Mouse (Mus musculus) kidney, postnatal 4 days (tissue): ENCODE data around the gene Gdf11.

Experiments
- DNase-seq, 2 experiments: peaks; one replicate each; pipeline ENCODE4 v3.0.0; 2021; ENCODE audit warnings: mixed read lengths in 2 of 2

Gene Gdf11

DNA sequence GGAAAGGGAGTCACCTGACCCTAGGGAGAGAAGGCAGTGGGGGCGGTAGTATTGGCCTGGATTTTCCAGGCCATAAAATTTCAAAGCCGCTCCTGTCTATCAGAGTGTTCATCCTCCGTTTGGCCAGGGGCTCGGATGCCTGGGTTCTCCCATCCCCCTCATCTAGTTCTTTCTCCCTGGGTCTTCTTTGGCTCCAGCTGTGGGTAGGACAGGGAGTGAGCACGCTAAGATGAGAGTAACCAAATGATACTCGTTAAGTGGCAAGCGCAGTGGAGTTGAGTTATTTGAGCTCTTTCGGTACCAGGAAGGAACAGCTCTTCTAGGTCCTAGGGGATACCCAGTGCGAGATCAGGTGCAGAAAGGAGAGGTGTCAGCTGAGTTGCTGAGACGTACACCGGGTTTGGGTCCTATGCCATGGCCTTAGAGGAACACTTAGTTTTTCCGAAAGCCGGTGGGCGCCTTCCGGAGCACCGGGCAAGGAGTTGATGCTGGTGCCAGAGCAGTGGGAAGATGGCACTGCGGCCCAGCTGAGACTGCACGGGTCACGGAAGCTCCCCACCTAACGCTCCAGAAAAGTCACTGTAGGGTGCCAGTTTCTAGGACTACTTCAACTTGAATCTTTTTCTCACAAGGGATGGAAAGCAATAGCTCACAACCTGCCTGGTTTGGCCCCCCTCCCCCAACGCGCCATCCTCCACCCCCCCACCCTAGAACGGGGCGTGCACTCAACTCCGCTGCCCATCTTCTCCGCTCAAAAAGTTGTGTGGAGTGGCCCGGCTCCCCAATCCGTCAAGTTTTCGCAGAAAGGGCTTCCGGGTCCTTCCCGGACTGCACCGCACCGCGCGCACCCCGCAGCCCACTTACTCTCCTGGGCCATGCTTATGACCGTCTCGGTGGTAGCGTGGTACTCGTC, 879 bp downstream of the Gdf11 start:
- peak in 1 of 2 experiments; percentile 31 for DNase-seq

DNA sequence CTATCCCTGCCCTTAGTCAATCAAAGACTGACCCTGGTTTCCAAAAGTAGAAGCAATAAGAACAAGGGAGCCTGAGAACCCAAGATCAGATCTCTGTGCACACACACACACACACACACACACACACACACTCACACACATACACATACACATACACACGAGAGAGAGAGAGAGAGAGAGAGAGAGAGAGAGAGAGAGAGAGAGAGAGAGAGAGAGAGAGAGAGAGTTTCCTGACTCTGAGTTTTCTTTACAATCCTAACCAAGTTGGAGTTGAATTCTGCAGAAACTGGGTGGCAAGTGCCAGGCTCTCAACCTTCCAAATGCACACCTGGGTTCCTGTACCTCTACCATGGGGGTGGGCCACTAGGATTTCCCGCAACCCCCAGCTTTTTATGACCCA, 1.7 kb downstream of the Gdf11 start:
- no peak for DNase-seq

GRCm38 (mm10) chr10:128888941-128889827, 2.3 kb downstream of the Gdf11 start:
- DNase-seq, result peak; percentile 44 to 60

GRCm38 (mm10) chr10:128882067-128882466, 9.5 kb downstream of the Gdf11 start:
- no peak for DNase-seq

- no peak for DNase-seq
Observed at GRCm38 (mm10) chr10:128878811-128879210, 12.7 kb downstream of the Gdf11 start.

- no peak for DNase-seq
Observed at GRCm38 (mm10) chr10:128878291-128878690, 13.2 kb downstream of the Gdf11 start.

DNA sequence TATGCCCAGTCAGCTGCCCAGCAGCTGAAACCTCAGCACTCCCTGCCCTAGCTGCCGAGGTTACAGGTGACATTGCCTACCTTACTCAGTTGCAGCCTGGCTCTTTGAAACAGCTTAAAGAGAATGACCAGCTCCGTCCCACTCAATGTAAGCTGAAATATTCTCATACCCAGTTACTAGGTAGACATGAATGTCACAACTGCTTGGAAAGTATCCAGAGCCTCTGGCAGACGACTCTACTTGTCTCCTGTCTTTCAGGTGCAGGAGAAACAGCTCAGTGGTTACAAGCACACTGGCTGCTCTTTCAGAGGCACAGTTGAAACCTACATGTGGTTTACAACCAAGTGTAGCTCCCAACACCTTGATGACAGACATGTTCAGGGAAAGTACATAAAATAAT, 21.2 kb downstream of the Gdf11 start:
- no peak for DNase-seq

- no peak for DNase-seq
Observed at GRCm38 (mm10) chr10:128866518-128866917, 25.0 kb downstream of the Gdf11 start.

GRCm38 (mm10) chr10:128866042-128866441, 25.5 kb downstream of the Gdf11 start:
- DNase-seq, result no peak

GRCm38 (mm10) chr10:128861176-128861575, 30.3 kb downstream of the Gdf11 start:
- DNase-seq, result no peak

- DNase-seq, result no peak
Observed at GRCm38 (mm10) chr10:128850339-128850738, 41.2 kb downstream of the Gdf11 start.

DNA sequence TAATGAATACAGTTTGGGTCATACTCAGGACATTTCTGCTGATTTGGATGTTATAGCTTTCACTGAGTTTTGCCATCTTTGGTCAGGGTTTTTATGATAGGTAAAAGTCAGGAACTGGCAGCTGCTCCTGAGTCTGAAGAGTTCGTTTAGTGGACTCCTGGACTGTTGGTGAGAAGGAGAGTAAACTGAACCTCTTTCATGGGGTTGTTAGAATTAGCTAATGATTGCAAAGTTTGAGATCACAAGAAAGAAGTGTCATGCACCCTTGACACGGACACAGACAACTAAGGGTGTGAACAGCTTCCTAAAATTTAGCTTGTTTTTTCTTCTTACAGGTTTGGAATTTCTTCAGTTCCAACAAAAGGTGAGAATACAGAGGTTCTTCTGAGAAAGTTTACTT, 43.1 kb downstream of the Gdf11 start:
- no peak for DNase-seq

- DNase-seq, result no peak
Observed at GRCm38 (mm10) chr10:128846664-128847063, 44.9 kb downstream of the Gdf11 start.

DNA sequence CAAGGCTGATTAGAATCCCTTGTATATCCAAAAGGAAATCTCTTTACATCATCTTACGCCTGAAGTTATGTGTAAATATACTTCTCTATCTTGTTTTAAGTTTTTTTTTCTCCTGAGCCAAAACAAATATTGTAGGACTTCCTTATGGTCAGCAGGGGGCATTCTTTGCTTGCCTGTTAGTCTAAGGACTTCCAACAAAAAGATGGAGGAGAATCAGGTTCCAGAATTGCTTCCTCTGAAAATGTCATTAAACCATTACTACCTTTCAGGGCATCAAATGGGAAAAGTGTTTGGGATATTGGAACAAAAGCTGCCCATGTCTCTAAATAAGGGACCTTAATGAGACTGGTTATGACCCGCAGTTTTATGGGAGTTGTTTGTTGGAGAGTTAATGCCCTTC, 46.0 kb downstream of the Gdf11 start:
- peak in 1 of 2 experiments; percentile 13 for DNase-seq

GRCm38 (mm10) chr10:128843260-128843659, 48.3 kb downstream of the Gdf11 start:
- DNase-seq, result no peak

GRCm38 (mm10) chr10:128840612-128841011, 50.9 kb downstream of the Gdf11 start:
- DNase-seq, result no peak

DNA sequence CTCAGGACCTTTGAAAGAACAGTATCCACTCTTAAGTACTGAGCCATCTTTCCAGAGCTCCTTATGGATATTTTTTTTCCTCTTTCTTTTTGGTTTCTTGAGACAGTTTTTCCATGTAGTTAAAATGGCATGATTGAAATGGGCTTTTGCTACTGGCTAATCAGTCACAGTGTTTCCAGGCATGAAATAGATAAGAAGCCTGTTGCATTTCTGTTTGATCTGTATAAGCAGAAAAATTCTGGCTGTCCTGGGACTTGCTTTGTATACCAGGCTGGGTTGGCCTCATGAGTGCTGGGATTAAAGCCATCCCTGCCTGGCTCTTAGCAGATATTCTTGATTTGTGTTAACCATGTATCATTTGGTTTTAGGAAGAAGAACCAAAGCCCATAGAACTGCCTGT, 52.1 kb downstream of the Gdf11 start:
- DNase-seq, result no peak

DNA sequence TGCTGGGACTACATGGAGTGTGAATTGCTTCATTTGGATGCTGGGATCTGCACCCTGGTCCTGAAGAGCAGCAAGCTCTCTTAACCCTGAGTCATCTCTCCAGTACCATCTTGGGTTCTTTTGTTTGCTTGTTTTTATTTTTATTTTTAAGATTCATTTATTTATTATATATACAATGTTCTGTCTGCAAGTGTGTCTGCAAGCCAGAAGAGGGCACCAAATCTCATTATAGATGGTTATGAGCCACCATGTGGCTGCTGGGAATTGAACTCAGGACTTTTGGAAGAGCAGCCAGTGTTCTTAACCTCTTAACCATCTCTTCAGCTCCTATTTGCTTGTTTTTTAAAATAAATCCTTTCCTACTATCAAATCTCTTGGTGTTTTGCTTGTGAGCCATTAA, 54.1 kb downstream of the Gdf11 start:
- no peak for DNase-seq
